Mouse (Mus musculus): ENCODE data around the gene Gpr4. TPM values are rescaled to one million over a fixed set of nuclear protein-coding genes. Genes with fewer than 3 reads are reported as not detected.

Gene Gpr4
- total and polyA plus RNA-seq, 2 experiments from 2014 or later: 3.8 to 4.4 TPM

GRCm38 (mm10) chr7:19230041-19230580 lies 17.8 kb downstream of the Gpr4 start:
- Histone ChIP-seq H3K27me3 (ENCODE audit: insufficient read depth, low read length) (no peaks in the 10 kb centered on the region), H3K9ac (replicated peaks; ENCODE audit: low read length) (peak overlapping the region; percentile 59; the same call in 1 of the 2 replicates), H3K4me1 (ENCODE audit: insufficient read depth, low read length) (peaks cover 4% of the 10 kb centered on the region), H3K27ac (no peak overlapping the region), H3K4me2 (ENCODE audit: low read depth, low read length) (peak overlapping the region; percentile 80; the same call in 1 of the 2 replicates), H3K9me3 (ENCODE audit: low read length) (no peaks in the 10 kb centered on the region), H3K36me3 (ENCODE audit: insufficient read depth, low read length) (no peaks in the 10 kb centered on the region), H3K4me3 (ENCODE audit: low read length) (no peak overlapping the region)
- DNase-seq (ENCODE audit: low spot score) (no peak), ATAC-seq (no peak)
- TF ChIP-seq CTCF (IDR thresholded peaks at IDR 0.05; ENCODE audit: low read depth): no peak
- 88% methylated on average over 2 of the region's 2 CpGs for WGBS

GRCm38 (mm10) chr7:19230899-19231298 lies 18.6 kb downstream of the Gpr4 start:
- ATAC-seq (no peak), DNase-seq (ENCODE audit: low spot score) (no peak)
- Histone ChIP-seq H3K36me3 (ENCODE audit: insufficient read depth, low read length) (no peaks in the 10 kb centered on the region), H3K27ac (no peak overlapping the region), H3K4me3 (ENCODE audit: low read length) (no peak overlapping the region), H3K4me2 (ENCODE audit: low read depth, low read length) (no peak overlapping the region), H3K9ac (replicated peaks; ENCODE audit: low read length) (no peak overlapping the region), H3K4me1 (ENCODE audit: insufficient read depth, low read length) (peaks cover 4% of the 10 kb centered on the region), H3K9me3 (ENCODE audit: low read length) (no peaks in the 10 kb centered on the region), H3K27me3 (ENCODE audit: insufficient read depth, low read length) (no peaks in the 10 kb centered on the region)
- 94% methylated on average over 5 of the region's 5 CpGs for WGBS
- TF ChIP-seq CTCF (IDR thresholded peaks at IDR 0.05; ENCODE audit: low read depth): no peak

GRCm38 (mm10) chr7:19231849-19232248 lies 19.5 kb downstream of the Gpr4 start:
- no peak for ATAC-seq
- WGBS: 94% methylated on average over 3 of the region's 3 CpGs

GRCm38 (mm10) chr7:19234652-19235051 lies 22.3 kb downstream of the Gpr4 start:
- no peaks in the 10 kb centered on the region; the same call in 1 of the 2 replicates for H3K4me1 ChIP-seq (ENCODE audit: insufficient read depth, low read length)
- H3K27me3 ChIP-seq (ENCODE audit: insufficient read depth, low read length): no peaks in the 10 kb centered on the region
- H3K4me3 ChIP-seq (ENCODE audit: low read length): no peak overlapping the region
- DNase-seq (ENCODE audit: low spot score): no peak
- TF ChIP-seq CTCF (IDR thresholded peaks at IDR 0.05; ENCODE audit: low read depth): no peak
- H3K9ac ChIP-seq (replicated peaks; ENCODE audit: low read length): no peak overlapping the region
- H3K27ac ChIP-seq: no peak overlapping the region
- no peak overlapping the region for H3K4me2 ChIP-seq (ENCODE audit: low read depth, low read length)
- no peaks in the 10 kb centered on the region for H3K9me3 ChIP-seq (ENCODE audit: low read length)
- no peaks in the 10 kb centered on the region for H3K36me3 ChIP-seq (ENCODE audit: insufficient read depth, low read length)
- no peak for ATAC-seq
- WGBS: 79% methylated on average over 5 of the region's 5 CpGs

More at GRCm38 (mm10) chr7:19231849-19232248, 19.5 kb downstream of the Gpr4 start:
- DNase-seq (ENCODE audit: low spot score): no peak
- H3K4me3 ChIP-seq (ENCODE audit: low read length): no peak overlapping the region
- H3K36me3 ChIP-seq (ENCODE audit: insufficient read depth, low read length): no peaks in the 10 kb centered on the region
- no peaks in the 10 kb centered on the region for H3K27me3 ChIP-seq (ENCODE audit: insufficient read depth, low read length)
- H3K9ac ChIP-seq (replicated peaks; ENCODE audit: low read length): no peak overlapping the region
- H3K9me3 ChIP-seq (ENCODE audit: low read length): no peaks in the 10 kb centered on the region
- no peak for TF ChIP-seq CTCF (IDR thresholded peaks at IDR 0.05; ENCODE audit: low read depth)
- H3K27ac ChIP-seq: no peak overlapping the region
- H3K4me1 ChIP-seq (ENCODE audit: insufficient read depth, low read length): peaks cover 3% of the 10 kb centered on the region
- H3K4me2 ChIP-seq (ENCODE audit: low read depth, low read length): no peak overlapping the region

- Histone ChIP-seq H3K36me3 (ENCODE audit: insufficient read depth, low read length) (no peaks in the 10 kb centered on the region), H3K4me1 (ENCODE audit: insufficient read depth, low read length) (no peaks in the 10 kb centered on the region), H3K4me2 (ENCODE audit: low read depth, low read length) (no peak overlapping the region), H3K4me3 (ENCODE audit: low read length) (no peak overlapping the region), H3K9ac (replicated peaks; ENCODE audit: low read length) (no peak overlapping the region), H3K27me3 (ENCODE audit: insufficient read depth, low read length) (no peaks in the 10 kb centered on the region), H3K27ac (no peak overlapping the region), H3K9me3 (ENCODE audit: low read length) (no peaks in the 10 kb centered on the region)
- no peak for ATAC-seq
- 93% methylated on average over 2 of the region's 2 CpGs for WGBS
- no peak for TF ChIP-seq CTCF (IDR thresholded peaks at IDR 0.05; ENCODE audit: low read depth)
- DNase-seq (ENCODE audit: low spot score): no peak
Measured at GRCm38 (mm10) chr7:19235092-19235671, 22.8 kb downstream of the Gpr4 start.

GRCm38 (mm10) chr7:19236411-19236810 lies 24.1 kb downstream of the Gpr4 start:
- no peak for TF ChIP-seq CTCF (IDR thresholded peaks at IDR 0.05; ENCODE audit: low read depth)
- Histone ChIP-seq H3K27me3 (ENCODE audit: insufficient read depth, low read length) (no peaks in the 10 kb centered on the region), H3K27ac (no peak overlapping the region), H3K4me2 (ENCODE audit: low read depth, low read length) (no peak overlapping the region), H3K9ac (replicated peaks; ENCODE audit: low read length) (no peak overlapping the region), H3K4me3 (ENCODE audit: low read length) (no peak overlapping the region), H3K9me3 (ENCODE audit: low read length) (no peaks in the 10 kb centered on the region), H3K4me1 (ENCODE audit: insufficient read depth, low read length) (no peaks in the 10 kb centered on the region), H3K36me3 (ENCODE audit: insufficient read depth, low read length) (no peaks in the 10 kb centered on the region)
- DNase-seq (ENCODE audit: low spot score) (peak; percentile 38), ATAC-seq (no peak)
- WGBS: 67% methylated on average over 2 of the region's 2 CpGs

- DNase-seq (ENCODE audit: low spot score): no peak
- WGBS: 94% methylated on average over 4 of the region's 4 CpGs
Measured at GRCm38 (mm10) chr7:19238344-19238743, 26.0 kb downstream of the Gpr4 start.

More at GRCm38 (mm10) chr7:19238344-19238743, 26.0 kb downstream of the Gpr4 start:
- Histone ChIP-seq H3K27me3 (ENCODE audit: insufficient read depth, low read length) (no peaks in the 10 kb centered on the region), H3K4me2 (ENCODE audit: low read depth, low read length) (no peak overlapping the region), H3K27ac (no peak overlapping the region), H3K9ac (replicated peaks; ENCODE audit: low read length) (no peak overlapping the region), H3K36me3 (ENCODE audit: insufficient read depth, low read length) (no peaks in the 10 kb centered on the region), H3K4me3 (ENCODE audit: low read length) (no peak overlapping the region), H3K4me1 (ENCODE audit: insufficient read depth, low read length) (no peaks in the 10 kb centered on the region), H3K9me3 (ENCODE audit: low read length) (no peaks in the 10 kb centered on the region)
- TF ChIP-seq CTCF (IDR thresholded peaks at IDR 0.05; ENCODE audit: low read depth): no peak
- no peak for ATAC-seq
